Mouse (Mus musculus) adrenal gland, adult 2 months (tissue): ENCODE measurements around the gene Exoc3l. TPM values are rescaled to one million over a fixed set of nuclear protein-coding genes. Genes with fewer than 3 reads are reported as not detected.

Experiments used
- microRNA-seq, 2 experiments: library from miRNA; unstranded; fragments of <30 nt; microRNA quantifications; one replicate each; pipeline ENCODE4 v1.2.0; 2021
- polyA plus RNA-seq: library from polyadenylated mRNA; depleted of rRNA; stranded (reverse); fragments of >200 nt; gene quantifications from 2 replicates; pipeline ENCODE4 v1.2.3, GENCODE M21; 2012; rRNA removed
- total RNA-seq, 2 experiments: library from RNA; stranded (reverse); gene quantifications; 2 replicates each; pipeline ENCODE4 v1.2.3; 2021

Gene Exoc3l
- total and polyA plus RNA-seq, 3 experiments: 13.3 to 34.8 (median 28.4) TPM

Small RNA genes lying within 50 kb of the gene (microRNA-seq; reads per million reads assigned to microRNA genes)
- gene Gm27320: 0 reads per million in 2 experiments
- gene Mir328: 2,710 to 3,451 reads per million in 2 experiments

Other genes with a start within 250 kb of the Exoc3l start
- 1 to 10 TPM in 1 of 2 experiments, under 1 TPM in 1; 0.59 to 3.4 TPM for gene Ces3a, start 247.5 kb downstream of the Exoc3l start, total RNA-seq
- 0.63 TPM in 1 of 2 replicates, not detected in the other for gene Ces3a, start 247.5 kb downstream of the Exoc3l start, polyA plus RNA-seq
- 1 to 10 TPM in 1 of 2 experiments, not detected in 1; 2.0 TPM for gene Ces3b, start 212.3 kb downstream of the Exoc3l start, total RNA-seq
- gene Ces3b, start 212.3 kb downstream of the Exoc3l start, polyA plus RNA-seq: not detected in 2 replicates
- gene Ces4a, start 164.3 kb downstream of the Exoc3l start, total RNA-seq: under 1 TPM in 1 of 2 experiments, not detected in 1; 0.12 TPM
- gene Ces4a, start 164.3 kb downstream of the Exoc3l start, polyA plus RNA-seq: 0.11 and 0.18 TPM in 2 replicates
- 10 to 100 TPM; 68.2 to 80.0 TPM for gene Cbfb, start 125.4 kb downstream of the Exoc3l start, total RNA-seq
- gene Cbfb, start 125.4 kb downstream of the Exoc3l start, polyA plus RNA-seq: 9.3 and 14.3 TPM in 2 replicates
- 10 to 100 TPM; 20.9 to 30.6 TPM for gene D230025D16Rik, start 71.0 kb downstream of the Exoc3l start, total RNA-seq
- 19.3 and 21.5 TPM in 2 replicates for gene D230025D16Rik, start 71.0 kb downstream of the Exoc3l start, polyA plus RNA-seq
- gene B3gnt9, start 40.9 kb downstream of the Exoc3l start, total RNA-seq: 1 to 10 TPM; 3.1 to 5.0 TPM
- gene B3gnt9, start 40.9 kb downstream of the Exoc3l start, polyA plus RNA-seq: 15.2 and 28.9 TPM in 2 replicates
- gene Tradd, start 31.5 kb downstream of the Exoc3l start, total RNA-seq: 10 to 100 TPM; 11.7 to 12.4 TPM
- 26.3 and 26.5 TPM in 2 replicates for gene Tradd, start 31.5 kb downstream of the Exoc3l start, polyA plus RNA-seq
- 1 to 10 TPM; 3.3 to 4.0 TPM for gene Fbxl8, start 31.5 kb downstream of the Exoc3l start, total RNA-seq
- gene Fbxl8, start 31.5 kb downstream of the Exoc3l start, polyA plus RNA-seq: 10.4 and 11.5 TPM in 2 replicates
- 1 to 10 TPM; 2.3 TPM for gene Hsf4, start 26.3 kb downstream of the Exoc3l start, total RNA-seq
- gene Hsf4, start 26.3 kb downstream of the Exoc3l start, polyA plus RNA-seq: 1.8 and 2.3 TPM in 2 replicates
- 10 to 100 TPM in 1 of 2 experiments, 1 to 10 TPM in 1; 6.2 to 10.3 TPM for gene Nol3, start 20.0 kb downstream of the Exoc3l start, total RNA-seq
- gene Nol3, start 20.0 kb downstream of the Exoc3l start, polyA plus RNA-seq: 4.4 and 5.3 TPM in 2 replicates
- gene 4931428F04Rik, start 6.2 kb downstream of the Exoc3l start, total RNA-seq: 1 to 10 TPM; 1.8 to 3.4 TPM
- gene 4931428F04Rik, start 6.2 kb downstream of the Exoc3l start, polyA plus RNA-seq: 3.4 and 4.1 TPM in 2 replicates
- gene E2f4, start 1.6 kb upstream of the Exoc3l start, total RNA-seq: 10 to 100 TPM; 35.9 to 47.0 TPM
- 94.8 and 108 TPM in 2 replicates for gene E2f4, start 1.6 kb upstream of the Exoc3l start, polyA plus RNA-seq
- 1 to 10 TPM; 5.3 to 6.5 TPM for gene Elmo3, start 9.5 kb upstream of the Exoc3l start, total RNA-seq
- 14.2 and 15.4 TPM in 2 replicates for gene Elmo3, start 9.5 kb upstream of the Exoc3l start, polyA plus RNA-seq
- gene Lrrc29, start 30.2 kb upstream of the Exoc3l start, total RNA-seq: 1 to 10 TPM; 4.3 to 4.4 TPM
- gene Lrrc29, start 30.2 kb upstream of the Exoc3l start, polyA plus RNA-seq: 8.8 and 11.1 TPM in 2 replicates
- 10 to 100 TPM; 53.7 to 71.4 TPM for gene Tmem208, start 30.3 kb upstream of the Exoc3l start, total RNA-seq
- 82.8 and 84.1 TPM in 2 replicates for gene Tmem208, start 30.3 kb upstream of the Exoc3l start, polyA plus RNA-seq
- 10 to 100 TPM in 1 of 2 experiments, 1 to 10 TPM in 1; 7.6 to 16.5 TPM for gene Fhod1, start 51.9 kb upstream of the Exoc3l start, total RNA-seq
- gene Fhod1, start 51.9 kb upstream of the Exoc3l start, polyA plus RNA-seq: 16.3 and 21.1 TPM in 2 replicates
- gene Slc9a5, start 52.7 kb upstream of the Exoc3l start, total RNA-seq: under 1 TPM; 0.55 to 0.86 TPM
- gene Slc9a5, start 52.7 kb upstream of the Exoc3l start, polyA plus RNA-seq: 3.3 and 4.1 TPM in 2 replicates
- gene Plekhg4, start 77.2 kb upstream of the Exoc3l start, total RNA-seq: under 1 TPM; 0.35 to 0.52 TPM
- 0.20 and 0.58 TPM in 2 replicates for gene Plekhg4, start 77.2 kb upstream of the Exoc3l start, polyA plus RNA-seq
- gene Kctd19, start 117.4 kb upstream of the Exoc3l start, total RNA-seq: not detected
- 0.03 and 0.11 TPM in 2 replicates for gene Kctd19, start 117.4 kb upstream of the Exoc3l start, polyA plus RNA-seq
- gene Lrrc36, start 117.5 kb upstream of the Exoc3l start, total RNA-seq: 1 to 10 TPM; 2.7 to 3.0 TPM
- gene Lrrc36, start 117.5 kb upstream of the Exoc3l start, polyA plus RNA-seq: 1.3 and 1.5 TPM in 2 replicates
- 10 to 100 TPM; 26.2 to 37.5 TPM for gene Tppp3, start 175.4 kb upstream of the Exoc3l start, total RNA-seq
- gene Tppp3, start 175.4 kb upstream of the Exoc3l start, polyA plus RNA-seq: 50.8 and 65.2 TPM in 2 replicates
- 10 to 100 TPM; 13.8 to 19.2 TPM for gene Zdhhc1, start 200.8 kb upstream of the Exoc3l start, total RNA-seq
- gene Zdhhc1, start 200.8 kb upstream of the Exoc3l start, polyA plus RNA-seq: 53.3 and 62.5 TPM in 2 replicates
- under 1 TPM; 0.14 to 0.35 TPM for gene Hsd11b2, start 222.7 kb upstream of the Exoc3l start, total RNA-seq
- 1.2 and 2.2 TPM in 2 replicates for gene Hsd11b2, start 222.7 kb upstream of the Exoc3l start, polyA plus RNA-seq